Mouse (Mus musculus) bone marrow, adult 2 months (tissue): ENCODE data around the gene Ptprn2. TPM values are rescaled to one million over a fixed set of nuclear protein-coding genes. Genes with fewer than 3 reads are reported as not detected.

ENCODE experiments used
- H3K27ac ChIP-seq: fragments of 200-500 bp; 2 replicates; pipeline ENCODE4 v1.5.1; 2012; ENCODE audit warnings: low read depth, mild to moderate bottlenecking, control low read depth, inconsistent platforms, low read length; ENCODE audit not compliant: control insufficient read depth, poor library complexity, insufficient read depth
- H3K4me1 ChIP-seq: fragments of 200-500 bp; 2 replicates; pipeline ENCODE4 v1.6.1; 2011; ENCODE audit warnings: low read length; ENCODE audit not compliant: control insufficient read depth, insufficient read depth
- H3K4me3 ChIP-seq: fragments of 200-500 bp; replicated peaks from 2 replicates; pipeline ENCODE3; 2011; ENCODE audit warnings: mild to moderate bottlenecking, low read depth, low read length, control low read depth; ENCODE audit not compliant: control insufficient read depth
- CTCF ChIP-seq: fragments of 200-500 bp; IDR thresholded peaks from 2 replicates; pipeline ENCODE4 v1.5.1; 2011; ENCODE audit warnings: low read length, control low read depth; ENCODE audit not compliant: control insufficient read depth, insufficient read depth
- POLR2A ChIP-seq: fragments of 200-500 bp; IDR thresholded peaks from 2 replicates; pipeline ENCODE4 v1.6.1; 2011; ENCODE audit warnings: low read depth, mild to moderate bottlenecking, control low read depth, low read length, borderline replicate concordance; ENCODE audit not compliant: control insufficient read depth
- WGBS: fragments of 180-500 bp; shearing (Covaris S2); methylation state at CpG from one replicate; pipeline ENCODE4 v1.1.7; 2018; 5-methylcytosine and 5-hydroxymethylcytosine counted together
- polyA plus RNA-seq: library from polyadenylated mRNA; stranded (reverse); fragments of >200 nt; gene quantifications from 2 replicates; pipeline ENCODE4 v1.2.4, GENCODE M21; 2011; ENCODE audit warnings: low replicate concordance; ENCODE audit not compliant: missing spikeins, insufficient read depth, insufficient read length

Ptprn2 gene
- polyA plus RNA-seq, 1 experiment, result 0.35 TPM

- 42% methylated on average over 5 of the region's 5 CpGs for WGBS
- no peaks in the 10 kb centered on the region for H3K4me1 ChIP-seq
- no peak for TF ChIP-seq POLR2A
- no peak for TF ChIP-seq CTCF
Observed at GRCm38 (mm10) chr12:117156256-117156655, 670.7 kb downstream of the Ptprn2 start.

GRCm38 (mm10) chr12:117156786-117157185 is 671.3 kb downstream of the Ptprn2 start:
- H3K27ac ChIP-seq, result no peak overlapping the region
- 83% methylated on average over 3 of the region's 3 CpGs for WGBS
- no peaks in the 10 kb centered on the region for H3K4me1 ChIP-seq
- TF ChIP-seq CTCF (no peak), POLR2A (no peak)
- no peak overlapping the region for H3K4me3 ChIP-seq

More at GRCm38 (mm10) chr12:117156256-117156655, 670.7 kb downstream of the Ptprn2 start:
- H3K27ac ChIP-seq, result no peak overlapping the region
- no peak overlapping the region for H3K4me3 ChIP-seq

GRCm38 (mm10) chr12:117157249-117157648 is 671.7 kb downstream of the Ptprn2 start:
- H3K4me1 ChIP-seq, result no peaks in the 10 kb centered on the region
- TF ChIP-seq CTCF (no peak), POLR2A (no peak)
- WGBS, result 63% methylated on average over 2 of the region's 2 CpGs
- H3K4me3 ChIP-seq, result no peak overlapping the region
- H3K27ac ChIP-seq, result no peak overlapping the region

GRCm38 (mm10) chr12:117157660-117158386 is 672.3 kb downstream of the Ptprn2 start:
- WGBS, result 23% methylated on average over 9 of the region's 9 CpGs
- Histone ChIP-seq H3K27ac (no peak overlapping the region), H3K4me3 (no peak overlapping the region), H3K4me1 (no peaks in the 10 kb centered on the region)
- TF ChIP-seq CTCF (no peak), POLR2A (no peak)

GRCm38 (mm10) chr12:117158950-117159668 is 673.6 kb downstream of the Ptprn2 start:
- no peak overlapping the region for H3K27ac ChIP-seq
- 15% methylated on average over 17 of the region's 17 CpGs for WGBS
- H3K4me1 ChIP-seq, result no peaks in the 10 kb centered on the region
- no peak for TF ChIP-seq CTCF
- no peak for TF ChIP-seq POLR2A
- H3K4me3 ChIP-seq, result no peak overlapping the region

- TF ChIP-seq CTCF (no peak), POLR2A (no peak)
- 15% methylated on average over 15 of the region's 15 CpGs for WGBS
- Histone ChIP-seq H3K4me1 (no peaks in the 10 kb centered on the region), H3K27ac (no peak overlapping the region), H3K4me3 (no peak overlapping the region)
Observed at GRCm38 (mm10) chr12:117159669-117160210, 674.2 kb downstream of the Ptprn2 start.

- 17% methylated on average over 30 of the region's 30 CpGs for WGBS
- TF ChIP-seq POLR2A (no peak), CTCF (no peak)
- Histone ChIP-seq H3K27ac (no peak overlapping the region), H3K4me1 (no peaks in the 10 kb centered on the region), H3K4me3 (no peak overlapping the region)
Observed at GRCm38 (mm10) chr12:117160211-117160891, 674.8 kb downstream of the Ptprn2 start.

- Histone ChIP-seq H3K4me1 (peaks cover 3% of the 10 kb centered on the region), H3K4me3 (no peak overlapping the region), H3K27ac (no peak overlapping the region)
- no peak for TF ChIP-seq POLR2A
- TF ChIP-seq CTCF, result no peak
- 14% methylated on average over 3 of the region's 3 CpGs for WGBS
Observed at GRCm38 (mm10) chr12:117162180-117162579, 676.7 kb downstream of the Ptprn2 start.
